Mouse (Mus musculus): ENCODE measurements around the gene Syp. TPM values are rescaled to one million over a fixed set of nuclear protein-coding genes. Genes with fewer than 3 reads are reported as not detected.

Syp gene
- total RNA-seq, 2 experiments from 2014 or later, result 2.4 TPM

Other genes starting within 250 kb of the Syp start
- under 1 TPM in 1 of 2 experiments, not detected in 1; 0.32 TPM for gene Foxp3, start 64.8 kb upstream of the Syp start, total RNA-seq (2021)
- gene Ppp1r3f, start 64.2 kb upstream of the Syp start, total RNA-seq (2021), result 1 to 10 TPM; 1.3 to 1.8 TPM
- 10 to 100 TPM; 11.1 to 11.2 TPM for gene Ccdc22, start 33.0 kb upstream of the Syp start, total RNA-seq (2021)
- not detected for gene Cacna1f, start 31.4 kb upstream of the Syp start, total RNA-seq (2021)
- 10 to 100 TPM in 1 of 2 experiments, 1 to 10 TPM in 1; 8.7 to 11.1 TPM for gene Prickle3, start 18.8 kb downstream of the Syp start, total RNA-seq (2021)
- 10 to 100 TPM; 54.2 to 55.4 TPM for gene Plp2, start 32.9 kb downstream of the Syp start, total RNA-seq (2021)
- 1 to 10 TPM; 2.8 to 3.3 TPM for gene Magix, start 42.8 kb downstream of the Syp start, total RNA-seq (2021)
- gene Gpkow, start 58.7 kb downstream of the Syp start, total RNA-seq (2021), result 10 to 100 TPM; 19.6 to 19.8 TPM
- 10 to 100 TPM; 19.6 to 24.3 TPM for gene Wdr45, start 75.9 kb downstream of the Syp start, total RNA-seq (2021)
- gene Gm45208, start 83.8 kb downstream of the Syp start, total RNA-seq (2021), result not detected
- 10 to 100 TPM in 1 of 2 experiments, 1 to 10 TPM in 1; 8.5 to 12.5 TPM for gene Praf2, start 90.0 kb downstream of the Syp start, total RNA-seq (2021)
- gene Ccdc120, start 112.4 kb downstream of the Syp start, total RNA-seq (2021), result 1 to 10 TPM; 1.0 to 1.5 TPM
- gene Tfe3, start 124.1 kb downstream of the Syp start, total RNA-seq (2021), result 10 to 100 TPM; 10.5 to 16.7 TPM
- 10 to 100 TPM; 15.3 to 22.7 TPM for gene Gripap1, start 151.3 kb downstream of the Syp start, total RNA-seq (2021)
- gene Kcnd1, start 183.8 kb downstream of the Syp start, total RNA-seq (2021), result 1 to 10 TPM; 1.2 to 1.3 TPM
- 10 to 100 TPM; 21.3 to 27.8 TPM for gene Otud5, start 202.9 kb downstream of the Syp start, total RNA-seq (2021)
- gene Pim2, start 239.8 kb downstream of the Syp start, total RNA-seq (2021), result 1 to 10 TPM; 1.1 to 2.4 TPM
- gene Slc35a2, start 245.6 kb downstream of the Syp start, total RNA-seq (2021), result 10 to 100 TPM in 1 of 2 experiments, 1 to 10 TPM in 1; 10.0 to 14.8 TPM

All from gastrocnemius, postnatal 10 days (tissue).